Mouse (Mus musculus) thymus, adult 2 months (tissue): ENCODE measurements around the gene Tspan31. TPM values are rescaled to one million over a fixed set of nuclear protein-coding genes. Genes with fewer than 3 reads are reported as not detected.

ENCODE experiments used
- DNase-seq: peaks from one replicate; pipeline ENCODE4 v3.0.0; 2021
- H3K27ac ChIP-seq: fragments of 200-500 bp; 2 replicates; pipeline ENCODE4 v1.5.1; 2012; ENCODE audit warnings: low read length, control low read depth; ENCODE audit not compliant: control insufficient read depth, insufficient read depth
- H3K27me3 ChIP-seq: fragments of 200-500 bp; 2 replicates; pipeline ENCODE4 v1.6.1; 2012; ENCODE audit warnings: mild to moderate bottlenecking, low read length, moderate library complexity, mixed read lengths; ENCODE audit not compliant: control insufficient read depth, insufficient read depth
- H3K36me3 ChIP-seq: fragments of 200-500 bp; 2 replicates; pipeline ENCODE4 v1.6.1; 2012; ENCODE audit warnings: mild to moderate bottlenecking, low read length, moderate library complexity; ENCODE audit not compliant: control insufficient read depth, insufficient read depth
- H3K4me1 ChIP-seq: fragments of 200-500 bp; replicated peaks from 2 replicates; pipeline ENCODE4 v1.6.1; 2012; ENCODE audit warnings: low read length; ENCODE audit not compliant: control insufficient read depth, insufficient read depth
- H3K4me3 ChIP-seq: fragments of 200-500 bp; 2 replicates; pipeline ENCODE4 v1.5.1; 2012; ENCODE audit warnings: mild to moderate bottlenecking, low read length, control low read depth, moderate library complexity; ENCODE audit not compliant: control insufficient read depth, insufficient read depth
- CTCF ChIP-seq: fragments of 200-500 bp; IDR thresholded peaks from 2 replicates; pipeline ENCODE4 v1.5.1; 2012; ENCODE audit warnings: mild to moderate bottlenecking, control low read depth, low read length, moderate library complexity, borderline replicate concordance; ENCODE audit not compliant: control insufficient read depth, poor library complexity, insufficient read depth; ENCODE audit errors: extremely low read depth
- POLR2A ChIP-seq: fragments of 200-500 bp; IDR thresholded peaks from 2 replicates; pipeline ENCODE4 v1.6.1; 2012; ENCODE audit warnings: mild to moderate bottlenecking, low read length, control low read depth, moderate library complexity; ENCODE audit not compliant: control insufficient read depth, poor library complexity, insufficient read depth; ENCODE audit errors: extremely low read depth
- WGBS: fragments of 180-500 bp; shearing (Covaris S2); methylation state at CpG from one replicate; pipeline ENCODE4 v1.1.7; 2018; 5-methylcytosine and 5-hydroxymethylcytosine counted together
- polyA plus RNA-seq: library from polyadenylated mRNA; depleted of rRNA; stranded (reverse); fragments of >200 nt; gene quantifications from 2 replicates; pipeline ENCODE4 v1.2.3, GENCODE M21; 2012; rRNA removed

The Tspan31 gene
- polyA plus RNA-seq, 1 experiment, result 45.2 TPM

GRCm38 (mm10) chr10:127036273-127036672 lies 33.8 kb downstream of the Tspan31 start:
- H3K4me1 ChIP-seq, result peaks cover 6% of the 10 kb centered on the region
- H3K36me3 ChIP-seq, result no peaks in the 10 kb centered on the region
- 90% methylated on average over 12 of the region's 12 CpGs for WGBS
- H3K27ac ChIP-seq, result no peak overlapping the region
- H3K4me3 ChIP-seq, result no peak overlapping the region
- no peak for DNase-seq
- TF ChIP-seq CTCF, result no peak
- TF ChIP-seq POLR2A, result no peak
- peaks cover 9% of the 10 kb centered on the region; the same call in 1 of the 2 replicates for H3K27me3 ChIP-seq

DNA sequence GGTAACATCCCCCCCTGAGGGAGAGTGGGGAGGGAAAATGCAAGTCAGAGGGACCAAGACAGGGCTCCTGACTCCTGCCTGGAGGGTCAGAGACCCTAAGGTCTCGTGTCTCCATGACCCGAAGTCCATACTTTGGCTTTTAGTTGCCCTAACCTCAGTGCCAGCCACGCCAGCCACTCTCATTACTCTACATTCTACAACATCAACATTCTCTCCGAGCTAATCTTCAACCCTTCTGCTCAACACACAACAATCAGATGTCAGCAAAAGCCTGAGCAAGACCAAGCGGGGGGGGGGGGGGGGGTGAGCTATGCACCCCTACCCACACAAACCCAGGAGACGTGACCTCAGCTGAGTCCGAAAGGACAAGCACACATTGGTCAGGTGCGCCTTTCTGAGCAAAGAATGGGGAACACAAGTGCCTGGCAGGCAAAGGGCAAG lies 36.7 kb downstream of the Tspan31 start:
- no peak for TF ChIP-seq POLR2A
- no peaks in the 10 kb centered on the region; the same call in 1 of the 2 replicates for H3K36me3 ChIP-seq
- no peak for DNase-seq
- 88% methylated on average over 8 of the region's 8 CpGs for WGBS
- H3K4me1 ChIP-seq, result peaks cover 4% of the 10 kb centered on the region; the same call in 1 of the 2 replicates
- no peak overlapping the region for H3K4me3 ChIP-seq
- no peak overlapping the region for H3K27ac ChIP-seq
- no peaks in the 10 kb centered on the region for H3K27me3 ChIP-seq

DNA sequence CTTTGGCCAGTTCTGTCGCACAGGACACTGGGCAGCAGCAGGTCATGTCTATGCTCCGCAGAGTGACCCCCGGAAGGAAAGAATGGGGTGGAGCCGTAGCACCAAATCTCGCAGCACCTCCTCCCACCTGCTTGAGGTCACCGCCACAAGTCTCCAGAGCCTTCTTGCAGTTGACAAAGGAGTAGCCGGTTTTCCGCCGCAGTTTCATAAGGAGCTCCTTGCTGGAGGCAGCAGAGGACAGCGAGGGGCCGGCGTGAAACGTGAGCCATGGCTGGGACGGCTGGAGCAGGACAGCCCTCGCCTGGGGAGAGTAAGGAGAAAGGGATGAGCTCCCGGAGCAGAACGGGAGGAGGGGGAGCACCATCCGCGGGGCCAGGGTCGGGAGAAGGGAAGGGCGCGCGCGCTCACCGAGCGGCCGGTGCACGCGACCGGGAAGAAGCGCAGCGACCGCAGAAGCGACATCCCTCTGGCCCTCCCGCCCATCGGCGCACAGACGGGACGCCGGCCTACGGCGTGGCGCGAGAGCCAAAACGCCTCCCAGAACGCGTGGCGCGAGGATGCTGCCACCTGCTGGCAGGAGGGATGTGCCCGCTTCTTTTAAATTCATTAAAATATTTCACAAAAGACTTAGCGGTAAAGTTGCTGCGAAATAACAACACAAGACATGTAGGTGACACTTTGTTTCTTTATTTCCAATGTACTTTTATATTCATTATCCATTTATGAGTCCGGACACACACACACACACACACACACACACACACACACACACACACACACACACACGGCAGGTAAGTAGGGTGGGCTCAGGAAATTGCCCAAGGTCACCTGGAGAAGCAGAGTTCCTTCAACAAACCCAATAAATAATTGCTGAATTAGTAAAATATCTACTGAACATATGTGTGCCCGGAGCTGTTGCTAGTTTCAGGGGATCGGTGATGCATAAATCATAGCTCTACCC lies 39.4 kb downstream of the Tspan31 start, which contains the start of gene Tsfm:
Gene Tsfm, minus strand, starts transcription at position 505 of the 961 bp plus-strand sequence.
- no peaks in the 10 kb centered on the region for H3K27me3 ChIP-seq
- WGBS, result 5% methylated on average over 56 of the region's 56 CpGs
- H3K27ac ChIP-seq, result no peak within 1 kb of the TSS
- H3K4me3 ChIP-seq, result peak within 1 kb of the TSS; percentile 71
- H3K36me3 ChIP-seq, result no peaks in the 10 kb centered on the region; the same call in 1 of the 2 replicates
- DNase-seq, result peak; percentile 92
- TF ChIP-seq POLR2A (no peak), CTCF (peak; percentile 94)
- peaks cover 4% of the 10 kb centered on the region; the same call in 1 of the 2 replicates for H3K4me1 ChIP-seq

DNA sequence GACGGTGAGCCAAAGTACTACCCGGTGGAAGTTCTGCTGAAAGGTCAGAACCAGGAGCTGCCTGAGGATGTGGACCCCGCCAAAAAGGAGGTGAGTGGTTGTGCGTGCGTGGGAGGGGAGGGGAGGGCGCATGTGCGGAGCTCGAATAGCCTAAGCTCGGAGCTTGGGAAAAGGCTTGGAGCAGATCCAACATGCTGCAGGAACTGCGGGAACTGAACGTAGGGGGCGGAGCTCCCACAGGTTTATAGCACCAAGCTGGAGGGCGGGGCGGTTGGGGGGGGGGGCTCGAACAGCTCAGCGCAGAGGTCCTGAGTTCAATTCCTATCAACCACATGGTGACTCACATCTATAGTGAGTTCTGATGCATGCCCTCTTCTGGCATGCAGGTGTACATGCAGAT lies 51.6 kb downstream of the Tspan31 start:
- DNase-seq, result no peak
- H3K4me3 ChIP-seq, result no peak overlapping the region
- H3K36me3 ChIP-seq, result no peaks in the 10 kb centered on the region
- WGBS, result 93% methylated on average over 16 of the region's 16 CpGs
- H3K27ac ChIP-seq, result no peak overlapping the region
- TF ChIP-seq CTCF (no peak), POLR2A (no peak)
- no peaks in the 10 kb centered on the region for H3K4me1 ChIP-seq
- no peaks in the 10 kb centered on the region for H3K27me3 ChIP-seq

Other genes with a start within 250 kb of the Tspan31 start
- gene Atp23, start 168.9 kb downstream of the Tspan31 start, polyA plus RNA-seq, result 9.6 and 12.1 TPM in 2 replicates
- gene Ctdsp2, start 91.5 kb downstream of the Tspan31 start, polyA plus RNA-seq, result 179 and 182 TPM in 2 replicates
- 0.97 and 1.3 TPM in 2 replicates for gene Avil, start 69.6 kb downstream of the Tspan31 start, polyA plus RNA-seq
- 42.1 and 45.2 TPM in 2 replicates for gene Tsfm, start 39.4 kb downstream of the Tspan31 start, polyA plus RNA-seq
- 13.7 and 15.7 TPM in 2 replicates for gene Mettl1, start 28.9 kb downstream of the Tspan31 start, polyA plus RNA-seq
- gene Eef1akmt3, start 28.8 kb downstream of the Tspan31 start, polyA plus RNA-seq, result 0.08 and 0.13 TPM in 2 replicates
- gene Cyp27b1, start 22.0 kb downstream of the Tspan31 start, polyA plus RNA-seq, result 0.32 and 0.38 TPM in 2 replicates
- gene March9, start 10.1 kb downstream of the Tspan31 start, polyA plus RNA-seq, result 4.4 and 5.4 TPM in 2 replicates
- 375 and 384 TPM in 2 replicates for gene Cdk4, start 6.7 kb downstream of the Tspan31 start, polyA plus RNA-seq
- gene Agap2, start 5.0 kb upstream of the Tspan31 start, polyA plus RNA-seq, result 123 and 149 TPM in 2 replicates
- gene Os9, start 50.9 kb upstream of the Tspan31 start, polyA plus RNA-seq, result 97.0 and 106 TPM in 2 replicates
- gene B4galnt1, start 95.0 kb upstream of the Tspan31 start, polyA plus RNA-seq, result 196 and 239 TPM in 2 replicates
- gene Slc26a10, start 110.4 kb upstream of the Tspan31 start, polyA plus RNA-seq, result 3.6 and 6.4 TPM in 2 replicates
- 4.2 and 5.6 TPM in 2 replicates for gene Arhgef25, start 119.8 kb upstream of the Tspan31 start, polyA plus RNA-seq
- gene Dtx3, start 125.5 kb upstream of the Tspan31 start, polyA plus RNA-seq, result 222 and 263 TPM in 2 replicates
- 34.4 and 36.1 TPM in 2 replicates for gene Pip4k2c, start 141.3 kb upstream of the Tspan31 start, polyA plus RNA-seq
- gene Kif5a, start 193.1 kb upstream of the Tspan31 start, polyA plus RNA-seq, result 1.2 and 1.5 TPM in 2 replicates
- gene Dctn2, start 196.1 kb upstream of the Tspan31 start, polyA plus RNA-seq, result 168 and 200 TPM in 2 replicates
- 124 and 151 TPM in 2 replicates for gene Mbd6, start 218.8 kb upstream of the Tspan31 start, polyA plus RNA-seq
- 65.8 and 77.2 TPM in 2 replicates for gene Mars, start 241.5 kb upstream of the Tspan31 start, polyA plus RNA-seq